Mouse (Mus musculus): Measurements from ENCODE around the gene Aldh1a3.

Gene Aldh1a3

DNA sequence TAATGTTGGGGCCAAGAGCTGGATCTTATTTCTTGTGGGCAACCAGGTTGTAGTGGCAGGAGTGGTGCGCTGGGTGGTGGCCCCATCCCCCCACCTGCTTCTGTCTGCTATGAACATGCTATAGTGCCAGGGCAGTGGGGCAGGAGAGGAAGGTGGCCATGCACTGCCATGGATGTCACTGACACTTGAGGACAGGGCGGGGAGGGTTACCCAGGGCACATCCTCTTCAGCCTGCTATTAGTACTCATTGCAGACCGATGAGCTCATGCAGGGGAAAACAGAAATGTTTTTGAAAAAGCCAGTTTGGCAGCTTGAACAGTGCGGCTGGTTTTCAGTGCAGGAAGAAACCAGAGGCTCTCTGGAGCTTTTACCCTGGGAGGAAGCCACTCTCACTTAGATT lies 10.5 kb downstream of the Aldh1a3 start:
- no peak for DNase-seq

DNA sequence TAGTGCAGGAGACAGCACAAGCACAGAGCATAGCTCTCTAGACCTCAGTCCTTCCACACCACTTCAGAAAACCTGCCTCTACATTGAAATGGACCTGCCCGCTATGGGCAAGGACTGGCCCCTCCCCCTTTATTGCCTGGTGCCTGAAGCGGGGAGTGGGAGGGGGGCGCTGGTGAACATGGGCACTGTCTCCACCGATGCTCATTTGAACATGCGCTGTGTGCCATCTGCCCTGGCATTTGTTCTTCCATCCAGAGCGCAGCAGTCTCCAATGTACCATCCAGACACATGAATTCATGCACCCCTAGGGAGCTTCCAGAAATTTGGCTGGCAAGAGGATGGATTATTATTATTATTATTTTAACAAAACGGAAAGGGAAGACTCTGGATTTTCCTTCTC lies 14.2 kb downstream of the Aldh1a3 start:
- no peak for DNase-seq

DNA sequence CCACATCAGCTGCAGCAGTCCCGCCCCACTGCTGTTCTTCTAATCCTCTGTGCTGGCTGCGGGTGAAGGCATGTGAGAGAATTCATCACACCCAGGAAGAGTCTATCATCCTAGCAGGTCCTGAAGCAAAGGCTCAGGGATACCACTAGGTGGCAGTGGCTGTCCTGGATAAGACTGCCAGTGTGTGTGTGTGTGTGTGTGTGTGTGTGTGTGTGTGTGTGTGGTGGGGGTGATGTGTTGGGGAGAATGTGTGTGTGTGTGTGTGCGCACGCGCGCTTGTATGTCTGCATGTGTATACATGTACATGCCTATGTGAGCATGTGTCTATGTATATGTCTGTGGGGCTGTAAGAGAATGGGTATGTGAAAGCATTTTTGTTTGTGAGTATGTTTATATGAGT lies 17.9 kb downstream of the Aldh1a3 start:
- no peak for DNase-seq

GRCm38 (mm10) chr7:66406971-66407370 lies 20.3 kb downstream of the Aldh1a3 start:
- no peak for DNase-seq

GRCm38 (mm10) chr7:66405951-66406721 lies 21.2 kb downstream of the Aldh1a3 start:
- no peak for DNase-seq

- DNase-seq, result no peak
Observed at GRCm38 (mm10) chr7:66405541-66405940, 21.8 kb downstream of the Aldh1a3 start.

- no peak for DNase-seq
Observed at GRCm38 (mm10) chr7:66404802-66405201, 22.5 kb downstream of the Aldh1a3 start.

DNA sequence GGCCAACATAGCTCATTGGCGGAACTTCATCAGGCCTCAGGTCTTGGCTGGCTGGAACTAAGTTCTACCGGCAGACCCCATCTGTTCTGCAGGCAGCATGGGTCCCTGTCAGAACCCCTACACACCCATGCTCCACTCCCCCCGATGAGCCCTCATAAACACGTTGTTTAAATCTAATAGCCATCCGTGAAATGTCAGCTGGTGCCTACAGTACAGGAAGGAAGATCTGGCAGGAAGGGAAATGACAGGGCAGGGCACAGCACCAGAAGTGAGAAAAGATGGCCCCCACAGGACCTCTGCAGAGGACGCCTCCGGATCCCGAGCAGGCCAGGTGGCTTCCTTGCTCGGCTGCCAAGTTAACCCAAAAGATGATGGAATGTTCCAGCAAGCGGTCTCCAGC lies 23.2 kb downstream of the Aldh1a3 start:
- no peak for DNase-seq

- no peak for DNase-seq
Observed at GRCm38 (mm10) chr7:66402876-66403275, 24.4 kb downstream of the Aldh1a3 start.

GRCm38 (mm10) chr7:66401605-66402004 lies 25.7 kb downstream of the Aldh1a3 start:
- no peak for DNase-seq

DNA sequence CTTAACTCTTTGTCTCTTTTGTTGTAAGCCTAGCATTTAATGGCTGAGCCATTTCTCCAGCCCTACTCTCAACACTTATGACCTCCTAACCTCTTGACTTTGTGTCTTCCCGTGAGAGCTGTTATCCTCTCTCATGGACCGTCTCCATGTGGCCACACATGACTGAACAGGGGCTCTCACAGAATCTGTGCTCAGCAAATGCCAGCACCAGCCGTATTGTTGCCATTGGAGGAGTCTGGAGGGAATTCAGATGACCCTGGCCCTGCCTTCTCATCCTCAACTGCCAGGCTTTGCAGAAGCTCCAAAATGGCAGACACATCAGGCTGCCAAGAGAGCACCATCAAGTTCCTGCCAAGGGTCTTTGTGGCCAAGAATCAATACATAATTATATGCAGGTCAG lies 30.0 kb downstream of the Aldh1a3 start:
- no peak for DNase-seq

- DNase-seq, result peak; percentile 26
Observed at GRCm38 (mm10) chr7:66388621-66389532, 38.4 kb downstream of the Aldh1a3 start.

DNA sequence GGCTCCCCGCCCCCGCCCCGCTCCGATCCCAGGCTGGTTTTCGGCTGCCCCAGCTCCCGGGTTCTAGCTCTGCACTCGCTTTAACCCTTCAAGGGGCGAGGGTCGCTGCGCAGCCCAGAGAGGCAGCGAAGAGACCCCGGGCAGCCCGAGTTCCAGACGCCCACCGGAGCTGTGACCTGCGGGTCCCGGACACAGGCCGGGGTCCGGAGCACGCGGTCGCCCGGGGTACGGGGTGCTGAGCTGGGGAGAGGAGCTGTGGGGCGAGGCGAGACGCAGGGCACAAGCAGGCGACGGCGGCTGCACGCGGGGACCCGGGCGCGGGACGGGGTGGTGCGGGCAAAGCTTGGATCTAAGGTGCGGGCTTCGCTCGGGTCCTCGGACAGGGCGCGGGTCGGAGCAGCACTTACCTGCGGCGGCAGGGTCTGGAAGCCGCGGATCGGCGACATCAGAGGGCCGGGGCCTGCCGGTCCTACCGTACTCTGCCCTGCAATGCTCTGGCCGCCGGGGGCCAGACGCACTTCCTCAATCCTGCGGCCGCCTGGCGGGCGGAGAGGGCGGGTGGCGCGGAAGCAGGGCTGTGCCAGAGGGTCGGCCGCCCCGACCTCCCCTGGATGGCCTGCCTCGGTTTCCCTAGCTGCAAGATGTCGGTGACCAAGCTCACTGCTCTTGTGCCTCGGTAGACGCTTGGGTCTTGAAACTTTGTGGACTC lies 39.4 kb downstream of the Aldh1a3 start, which contains the start of gene Lrrk1:
TSS of gene Lrrk1 (minus strand) at position 538 of the 709 bp plus-strand sequence.
- DNase-seq, result no peak

GRCm38 (mm10) chr7:66387419-66387812 lies 39.9 kb downstream of the Aldh1a3 start:
- no peak for DNase-seq

- no peak for DNase-seq
Observed at GRCm38 (mm10) chr7:66386411-66386810, 40.9 kb downstream of the Aldh1a3 start.

DNA sequence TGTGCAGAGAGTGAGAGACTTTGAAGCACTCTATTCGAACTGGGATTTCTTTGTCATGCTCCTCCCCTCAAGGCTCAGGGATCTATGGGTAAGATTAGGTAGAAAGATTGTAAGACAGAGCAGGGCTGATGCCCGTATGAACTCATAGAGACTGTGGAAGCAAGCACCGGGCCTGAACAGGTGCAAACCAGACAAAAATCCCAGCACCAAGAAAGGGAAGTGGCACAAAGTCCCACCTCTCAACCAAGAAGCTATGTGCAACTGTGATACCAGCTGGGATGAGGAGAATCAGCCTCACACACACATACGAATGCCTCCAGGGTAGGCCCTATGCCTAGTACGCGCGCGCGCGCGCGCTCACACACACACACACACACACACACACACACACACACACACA lies 41.5 kb downstream of the Aldh1a3 start:
- DNase-seq, result no peak

DNA sequence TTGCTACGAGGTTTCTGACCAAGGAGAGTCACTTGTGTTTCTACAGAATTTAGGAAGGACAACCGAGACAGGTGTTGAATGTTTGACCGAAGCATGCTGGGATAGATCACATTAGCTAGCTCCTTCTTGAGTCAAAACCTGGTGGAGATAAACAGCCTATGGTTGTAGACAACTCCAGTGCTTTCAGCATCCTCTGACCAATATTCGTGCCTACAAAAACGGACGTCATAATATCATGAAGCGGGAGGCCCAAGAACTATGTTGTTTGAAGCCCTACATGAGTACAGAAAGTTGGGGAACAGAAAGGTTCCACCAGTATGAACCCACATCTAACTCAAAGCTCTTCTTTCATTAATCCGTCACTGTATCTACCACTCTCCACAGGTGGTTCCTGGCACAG lies 42.4 kb downstream of the Aldh1a3 start:
- no peak for DNase-seq

DNA sequence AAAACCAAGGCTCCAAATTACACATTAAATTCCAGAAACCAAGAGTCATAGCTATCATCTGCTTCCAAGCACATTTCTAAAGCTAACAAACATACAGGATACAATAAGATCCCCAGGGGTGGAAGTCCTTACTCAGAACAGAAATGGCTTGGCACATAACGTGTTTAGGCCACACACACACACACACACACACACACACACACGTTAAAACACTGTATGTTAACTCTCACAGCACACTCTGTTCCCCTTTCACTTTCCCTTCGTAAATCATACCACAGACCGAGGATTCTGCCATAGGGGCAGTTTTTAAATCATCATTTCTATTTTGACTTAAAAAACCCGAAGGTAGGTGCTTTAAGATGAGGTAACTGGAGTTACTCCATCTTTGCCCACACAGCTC lies 43.1 kb downstream of the Aldh1a3 start:
- DNase-seq, result no peak

GRCm38 (mm10) chr7:66376560-66376959 lies 50.8 kb downstream of the Aldh1a3 start:
- no peak for DNase-seq

DNA sequence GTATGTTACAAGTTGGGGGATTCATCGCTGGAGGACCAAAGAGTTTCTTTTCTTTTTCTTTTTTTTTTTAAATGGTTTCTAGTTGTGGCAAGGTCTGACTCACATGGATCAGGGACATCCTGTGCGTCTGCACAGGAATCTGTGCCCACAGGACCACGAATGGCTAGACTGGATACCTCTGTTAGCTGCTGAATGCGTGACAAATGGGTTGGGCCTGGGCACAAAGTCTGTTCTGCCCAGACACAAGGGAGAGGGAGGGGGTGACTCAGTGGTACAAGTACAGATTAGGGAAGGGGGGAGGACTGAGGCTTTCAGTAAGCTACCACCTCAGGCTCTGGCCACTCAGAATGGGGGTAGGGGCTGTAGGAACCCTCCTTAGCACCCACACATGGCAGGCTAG lies 51.6 kb downstream of the Aldh1a3 start:
- no peak for DNase-seq

DNA sequence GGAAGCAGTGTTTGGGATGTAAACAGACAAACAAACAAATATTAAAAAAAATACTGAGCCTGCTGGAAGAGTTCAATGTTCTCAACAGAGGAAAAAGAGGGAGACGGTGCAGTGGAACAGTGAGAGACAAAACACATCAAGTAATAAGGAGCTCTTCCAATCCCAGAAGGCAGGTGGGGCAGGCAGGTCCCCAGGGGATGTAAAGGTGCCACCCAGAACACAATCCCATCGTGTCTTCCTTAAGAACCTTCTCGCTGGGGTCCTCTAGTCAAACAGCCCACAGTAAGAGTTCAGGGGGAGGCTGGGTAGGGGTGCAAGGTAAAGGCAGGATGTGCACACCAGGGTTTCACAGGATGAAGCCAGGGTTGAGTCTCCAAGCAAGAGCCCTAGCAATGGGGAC lies 53.9 kb downstream of the Aldh1a3 start:
- no peak for DNase-seq

GRCm38 (mm10) chr7:66370970-66371369 lies 56.3 kb downstream of the Aldh1a3 start:
- DNase-seq, result no peak

DNA sequence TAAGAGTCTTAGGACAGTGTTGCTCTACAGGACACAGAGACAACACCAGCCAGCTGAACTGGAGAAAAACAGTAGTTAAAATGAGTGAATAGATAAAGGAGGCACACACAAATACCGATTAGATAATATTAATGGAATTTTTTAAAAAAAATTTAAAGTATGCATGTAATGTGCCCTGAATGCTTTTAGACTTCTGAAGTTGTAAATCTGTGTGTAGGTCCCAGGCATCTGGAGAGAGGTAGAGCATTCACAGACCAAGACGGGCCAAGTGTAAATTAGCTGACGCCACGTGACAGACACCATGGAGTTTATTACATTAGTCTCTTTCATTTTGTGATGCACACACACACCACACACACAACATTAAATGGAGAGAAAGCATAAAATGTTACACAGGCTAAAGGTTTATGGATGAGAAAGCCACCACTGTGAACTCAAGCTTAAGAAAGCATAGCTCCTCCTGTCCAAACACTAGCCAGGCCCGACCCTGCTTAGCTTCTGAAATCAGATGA lies 57.3 kb downstream of the Aldh1a3 start:
- DNase-seq, result no peak
